Mouse (Mus musculus) layer of hippocampus, postnatal 10 days (tissue): ENCODE measurements around the gene Bmpr1b. TPM values are rescaled to one million over a fixed set of nuclear protein-coding genes. Genes with fewer than 3 reads are reported as not detected.

Experiments used
- DNase-seq, 2 experiments: peaks; one replicate each; pipeline ENCODE4 v3.0.0; 2021; ENCODE audit warnings: low spot score in 2 of 2
- total RNA-seq, 2 experiments: library from RNA; stranded (reverse); gene quantifications; 2 replicates each; pipeline ENCODE4 v1.2.3; 2021

Gene Bmpr1b
- total RNA-seq, 2 experiments from 2014 or later, result 13.0 to 13.7 TPM

DNA sequence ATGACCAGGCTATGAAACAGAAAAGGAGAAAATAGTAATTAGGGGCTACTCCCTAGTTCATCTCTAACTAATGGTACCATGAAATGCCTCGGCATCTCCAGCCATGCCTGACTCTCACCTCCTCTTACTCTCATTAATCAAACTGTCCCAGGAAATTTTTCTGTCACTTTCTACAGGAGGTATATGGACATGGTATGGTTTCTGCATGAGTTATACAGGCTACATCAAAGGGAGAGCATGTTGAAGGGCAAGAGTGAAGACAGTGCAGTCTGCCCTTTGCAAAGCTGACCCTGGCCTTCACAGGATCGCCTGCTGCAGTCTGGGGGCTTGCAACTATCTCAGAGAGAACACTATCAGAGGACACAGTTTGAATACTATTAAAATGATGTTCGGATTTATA, 254.6 kb downstream of the Bmpr1b start:
- no peak for DNase-seq

DNA sequence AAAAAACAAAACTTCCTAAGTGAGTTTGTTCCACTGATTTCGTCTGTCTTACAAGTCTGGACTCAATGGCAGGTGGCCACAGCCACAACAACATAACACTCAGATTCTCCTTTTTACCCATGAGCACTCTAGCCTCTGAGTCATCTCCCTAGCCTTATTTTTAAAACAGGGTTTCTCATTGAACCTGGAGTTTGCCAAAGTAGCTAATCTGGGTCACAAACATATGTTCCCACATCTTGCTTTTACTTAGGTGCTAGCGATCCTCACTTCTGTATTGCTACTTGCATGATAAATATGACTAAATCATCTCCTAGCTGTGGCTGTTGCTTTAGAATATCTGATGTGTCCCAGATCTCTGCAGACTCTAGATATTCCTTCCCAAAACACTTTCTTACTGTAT, 260.1 kb downstream of the Bmpr1b start:
- no peak for DNase-seq

DNA sequence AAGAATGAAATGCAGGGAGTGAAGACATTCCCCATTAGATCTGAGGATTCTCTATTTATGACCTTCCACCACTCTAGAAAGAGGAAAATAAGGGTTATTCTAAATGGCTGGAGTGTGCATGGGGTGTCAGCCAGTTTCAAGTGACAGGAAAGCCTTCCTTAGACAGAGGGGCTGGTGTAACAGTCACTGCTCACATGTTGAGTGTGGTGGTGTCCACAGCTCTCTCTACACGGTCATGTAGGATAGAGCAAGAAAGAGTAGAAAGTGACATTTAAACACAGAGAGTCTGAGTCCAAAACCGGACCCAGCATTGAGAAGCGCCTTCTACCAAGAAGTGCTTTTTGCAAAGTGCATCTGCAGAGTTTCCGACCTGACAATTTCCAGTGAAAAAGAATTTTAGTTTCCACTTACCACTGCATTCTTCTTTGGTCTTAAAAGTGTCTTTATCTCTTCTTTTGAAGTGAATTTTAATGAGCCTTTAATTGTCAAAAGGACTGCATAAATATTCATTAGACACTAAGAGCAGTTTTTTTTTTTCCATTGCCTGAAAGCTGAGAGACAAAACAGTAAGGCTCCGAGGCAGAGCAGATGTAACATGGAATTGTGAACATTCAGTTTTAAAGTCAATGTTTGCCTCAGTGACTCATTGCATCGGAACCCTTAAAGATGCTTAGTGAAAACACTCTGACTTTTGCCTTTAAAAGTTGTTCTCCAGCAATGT, 263.2 kb downstream of the Bmpr1b start:
- DNase-seq, result no peak

DNA sequence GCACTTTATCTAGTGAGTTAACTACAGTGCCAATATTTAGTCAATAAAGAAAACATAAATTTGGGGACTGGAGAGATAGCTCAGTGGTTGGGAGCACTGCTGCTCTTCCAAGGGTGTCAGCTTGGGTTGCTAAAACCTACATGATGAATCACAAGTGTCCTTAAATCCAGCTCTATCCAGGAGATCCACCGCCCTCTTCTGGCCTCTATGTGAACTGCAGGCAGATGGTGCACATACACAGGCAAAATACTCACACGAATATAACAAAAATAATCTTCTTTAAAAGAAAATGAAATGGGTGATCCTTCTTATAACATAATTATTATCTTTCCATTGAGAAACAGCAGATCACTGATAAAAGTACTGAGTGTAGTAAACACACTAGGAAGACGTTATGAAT, 268.9 kb downstream of the Bmpr1b start:
- DNase-seq, result no peak

DNA sequence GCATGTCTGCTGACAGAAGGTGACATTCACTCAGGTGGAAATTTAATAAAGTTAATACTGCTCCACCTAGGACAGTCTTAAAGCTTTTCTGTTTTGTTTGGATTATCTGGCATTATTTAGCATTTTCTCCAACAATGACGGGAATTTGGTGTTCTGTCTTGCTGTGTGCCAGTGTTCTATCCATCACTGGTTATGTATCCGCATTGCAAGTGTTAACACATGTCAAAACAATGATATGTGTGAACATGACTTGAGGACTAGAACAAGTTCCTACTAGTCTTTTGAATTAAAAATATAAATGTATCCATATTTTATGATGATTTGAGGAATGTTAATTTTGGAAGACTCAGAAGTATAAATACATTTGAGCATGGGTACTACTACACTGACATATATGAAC, 269.7 kb downstream of the Bmpr1b start:
- no peak for DNase-seq

DNA sequence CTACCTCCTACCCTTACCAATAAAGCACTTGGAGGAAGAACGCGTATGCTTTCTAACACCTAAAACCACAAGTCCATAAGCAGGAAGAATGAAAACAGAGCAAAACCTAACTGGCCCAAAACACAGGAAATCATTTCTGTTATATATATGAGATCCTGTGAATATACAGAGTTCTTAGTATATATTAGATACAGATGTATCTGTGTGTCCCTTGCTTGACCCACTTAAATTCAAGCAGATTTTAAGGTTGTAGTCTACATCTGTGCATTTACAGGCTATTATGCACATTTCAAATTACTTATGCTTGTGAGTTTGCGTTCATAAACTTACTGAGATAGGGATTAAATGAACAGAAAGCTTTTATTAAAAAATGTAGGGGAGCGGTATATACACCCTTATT, 271.5 kb downstream of the Bmpr1b start:
- DNase-seq, result no peak

DNA sequence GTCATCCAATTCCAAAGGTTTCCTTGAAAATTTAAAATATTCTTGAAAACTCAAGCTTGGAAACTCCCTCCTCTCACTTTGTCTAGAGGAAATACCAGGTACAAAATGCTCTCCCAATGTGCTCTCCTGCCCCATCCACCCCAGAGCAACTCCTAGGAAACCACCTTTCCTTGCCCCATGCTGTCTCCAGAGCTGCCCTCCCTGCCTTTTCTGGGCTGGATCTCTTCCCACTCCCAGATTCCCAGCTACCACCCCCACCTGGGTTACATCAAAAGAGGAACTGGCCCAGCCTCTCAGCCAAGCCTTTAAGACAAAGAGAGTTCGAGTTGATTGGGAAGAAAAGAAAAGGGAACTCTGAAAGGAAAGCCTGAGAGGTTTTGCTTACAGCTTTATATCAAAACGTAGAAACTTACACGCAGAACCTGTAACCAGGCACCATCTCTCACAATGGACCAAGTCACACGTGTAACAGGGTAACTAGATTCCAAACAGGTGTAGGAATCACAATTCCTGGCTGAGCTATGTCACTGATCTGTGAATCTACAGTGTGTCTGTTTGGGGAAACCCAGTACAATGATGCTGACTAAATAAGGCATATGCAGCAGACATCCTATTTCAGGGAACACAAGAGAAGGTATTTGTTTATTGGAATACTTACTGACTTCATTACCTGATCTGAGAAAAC, 272.2 kb downstream of the Bmpr1b start:
- DNase-seq, result no peak

DNA sequence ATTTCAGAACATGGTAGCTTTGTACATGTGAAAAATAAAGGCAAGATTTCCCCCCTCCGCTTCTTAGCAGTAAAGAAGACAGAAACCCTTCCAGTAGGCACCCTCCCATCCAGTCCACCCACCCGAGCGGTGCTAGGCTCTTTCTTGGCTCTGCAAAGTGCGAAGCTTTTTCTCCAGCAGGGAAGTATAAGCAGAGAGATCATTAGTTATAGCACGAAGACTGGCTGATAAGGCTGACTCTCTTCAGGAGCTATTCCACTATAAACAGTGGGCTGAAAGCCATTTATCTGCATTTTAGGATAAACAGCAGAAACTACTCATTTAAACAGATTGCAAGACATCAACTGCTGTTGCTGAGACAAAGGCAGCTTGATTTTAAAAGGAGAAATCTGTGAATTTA, 274.1 kb downstream of the Bmpr1b start:
- no peak for DNase-seq

DNA sequence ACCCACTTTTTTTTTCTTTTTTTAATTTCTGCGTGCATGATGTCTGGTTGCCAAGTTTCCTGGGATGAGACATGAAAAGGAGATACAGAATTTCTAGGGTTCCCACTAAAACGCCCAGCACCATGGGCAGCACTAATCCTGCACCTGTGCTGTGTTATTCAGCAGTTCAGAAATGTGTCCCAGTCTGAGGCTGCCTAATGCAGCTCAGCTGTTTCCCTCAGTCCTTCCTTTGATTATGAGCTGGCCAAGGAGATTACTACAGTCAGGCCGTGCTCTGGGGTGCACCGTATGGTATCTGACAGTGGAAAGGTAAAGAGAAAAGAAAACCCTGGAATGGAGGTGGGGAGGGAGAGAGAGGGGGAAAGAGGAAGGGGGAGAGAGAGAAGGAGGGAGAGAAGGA, 278.6 kb downstream of the Bmpr1b start:
- no peak for DNase-seq

DNA sequence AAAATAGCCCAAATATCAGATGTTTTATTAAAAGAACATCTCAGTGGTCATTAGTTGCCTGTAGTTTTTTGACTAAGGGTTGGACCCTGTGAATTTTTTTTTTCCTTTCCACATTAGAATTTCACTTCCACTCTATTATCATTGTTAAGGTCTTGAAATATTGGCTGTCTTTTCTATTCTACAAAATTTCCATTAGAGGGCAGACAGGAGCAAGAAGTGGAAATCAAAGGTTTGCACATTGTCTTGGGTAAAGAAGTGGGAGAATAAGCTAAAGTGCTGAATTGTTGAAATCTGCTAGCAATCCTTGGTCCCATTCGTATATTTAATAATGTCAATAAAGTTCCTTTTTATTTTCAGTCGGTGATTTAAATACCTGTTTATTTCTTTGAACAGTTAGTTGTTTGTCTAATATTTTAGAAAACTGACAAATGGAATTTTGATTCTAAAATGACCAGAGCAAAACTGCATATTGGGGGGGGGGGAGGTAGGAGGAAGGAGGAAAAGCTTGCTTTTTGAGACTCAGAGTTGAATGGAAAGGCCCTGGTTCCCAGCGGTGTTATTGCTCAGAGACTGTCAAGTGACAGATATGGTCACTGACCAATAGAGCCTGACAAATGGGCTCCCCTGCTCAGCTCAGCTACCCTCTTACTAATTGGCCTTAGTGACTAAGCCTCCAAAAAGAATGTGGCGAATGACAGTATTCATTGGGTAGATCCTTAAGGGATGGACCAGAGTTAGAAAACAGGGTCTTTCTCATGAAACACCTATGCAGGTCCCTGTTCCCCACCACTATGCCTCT, 281.6 kb downstream of the Bmpr1b start:
- DNase-seq, result no peak

DNA sequence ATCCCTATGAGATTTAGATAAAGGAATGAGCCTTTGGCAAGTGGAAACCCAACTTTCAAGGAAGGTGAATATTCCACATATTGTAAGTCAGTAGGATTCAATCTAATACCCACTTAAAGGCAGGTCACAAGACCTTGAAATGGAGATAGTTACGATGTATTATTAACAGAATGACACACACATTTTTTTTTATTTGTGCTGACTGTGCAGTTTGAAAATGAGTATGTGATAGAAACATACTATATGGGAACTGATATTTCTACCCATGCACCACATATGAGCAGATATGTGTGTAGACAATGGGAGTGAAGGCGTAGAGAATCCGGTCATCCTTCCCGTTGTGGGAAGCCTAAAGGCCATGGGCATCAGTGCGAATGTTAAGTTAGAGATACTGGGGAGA, 285.0 kb downstream of the Bmpr1b start:
- no peak for DNase-seq

DNA sequence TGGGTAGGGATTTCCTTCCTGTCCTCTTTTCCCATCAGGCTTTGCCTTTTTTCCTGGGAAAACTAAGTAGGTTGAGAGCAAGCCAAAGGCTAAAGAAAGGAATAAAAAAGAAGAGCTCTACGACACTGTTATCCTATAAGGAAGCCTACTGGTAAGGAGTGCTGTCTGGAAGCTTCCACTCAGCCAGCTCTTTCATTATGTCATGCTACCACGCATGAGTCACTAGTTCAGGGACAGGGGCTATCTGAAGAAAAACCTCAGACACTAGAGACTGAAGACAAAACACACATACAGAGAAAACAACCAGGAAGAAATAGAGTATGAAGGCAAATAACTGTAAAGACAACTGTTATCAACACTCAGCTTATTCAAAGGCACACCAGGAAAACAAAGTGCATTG, 286.7 kb downstream of the Bmpr1b start:
- no peak for DNase-seq

DNA sequence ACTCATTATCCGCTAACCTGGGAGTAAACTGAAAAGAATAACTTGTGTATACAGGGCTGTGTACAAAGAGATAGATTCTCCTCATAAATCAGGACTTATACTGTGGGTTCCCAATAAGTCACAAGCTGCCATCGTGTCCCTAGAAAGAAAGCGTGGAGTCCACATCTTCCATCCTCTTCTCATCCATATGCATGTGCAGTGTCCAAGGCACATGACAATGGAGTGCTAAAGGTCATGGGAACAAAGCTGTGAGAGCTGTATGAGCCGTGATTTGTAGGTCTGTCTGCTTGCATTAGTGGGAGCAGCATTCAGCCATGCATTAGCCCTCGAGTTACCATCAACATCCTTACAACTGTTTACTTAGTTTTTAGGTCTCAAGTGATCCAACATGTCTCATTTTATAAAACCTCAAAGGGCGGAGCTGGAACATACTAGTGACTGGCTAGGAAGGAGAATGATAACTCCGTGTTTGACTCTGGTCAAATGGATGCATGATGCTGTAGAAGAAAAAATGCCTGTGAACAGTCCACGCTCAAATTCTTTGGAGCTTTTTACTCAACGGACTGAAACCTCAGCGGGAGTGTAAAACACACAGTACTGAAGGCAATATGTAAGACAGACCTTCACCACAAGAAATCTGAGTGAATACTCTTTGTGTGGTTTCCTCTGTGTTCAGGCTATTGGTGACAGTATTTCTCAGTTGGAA, 296.7 kb downstream of the Bmpr1b start:
- no peak for DNase-seq

DNA sequence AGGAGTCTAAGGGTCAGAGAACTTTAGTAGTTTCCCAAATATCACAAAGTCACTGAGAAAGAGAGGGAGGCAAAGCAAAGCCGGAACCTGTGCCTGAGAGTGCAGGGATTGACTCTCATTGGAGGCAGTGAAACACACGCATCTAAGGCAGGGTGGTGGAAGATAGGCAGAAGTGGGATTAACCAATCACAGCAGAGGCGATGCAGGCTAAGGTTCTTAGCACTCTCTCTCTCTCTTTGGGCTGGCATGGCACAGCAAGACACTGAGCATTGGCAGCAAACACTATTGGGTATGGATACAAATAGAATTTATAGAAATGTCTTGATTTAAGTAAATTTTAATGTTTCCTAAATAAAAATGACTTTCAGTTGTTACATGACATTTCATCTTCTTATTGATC, 297.4 kb downstream of the Bmpr1b start:
- no peak for DNase-seq

DNA sequence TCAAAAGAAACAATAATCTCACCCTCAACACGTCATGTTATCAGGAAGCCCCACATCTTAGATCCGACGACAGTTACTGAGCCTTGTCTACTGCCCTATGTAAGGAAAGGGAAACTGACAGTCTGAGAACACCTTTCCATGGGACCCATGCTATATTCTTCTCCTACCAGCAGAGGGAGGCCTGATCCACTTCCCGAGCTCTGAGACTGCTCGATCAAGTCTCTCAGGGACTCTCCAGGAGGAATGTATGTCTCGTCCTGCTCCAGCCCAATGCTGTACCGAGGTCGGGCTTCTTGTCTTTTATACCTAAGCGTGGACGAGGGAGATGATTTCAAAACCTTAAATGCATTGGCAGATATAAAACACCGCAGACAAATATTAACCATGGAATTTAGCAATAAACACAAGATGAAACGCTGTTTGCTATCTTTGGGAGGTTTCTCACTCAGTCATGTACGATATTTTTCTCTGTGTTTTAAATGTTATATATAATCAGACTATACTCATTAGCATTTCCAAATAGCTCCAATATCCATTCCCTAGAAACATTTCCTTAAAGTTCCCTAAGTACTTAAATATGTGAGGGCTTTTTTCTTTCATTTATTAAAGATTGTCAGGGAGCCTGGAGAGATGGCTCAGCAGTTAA, 306.3 kb downstream of the Bmpr1b start:
- peak; percentile 51 to 66 for DNase-seq

DNA sequence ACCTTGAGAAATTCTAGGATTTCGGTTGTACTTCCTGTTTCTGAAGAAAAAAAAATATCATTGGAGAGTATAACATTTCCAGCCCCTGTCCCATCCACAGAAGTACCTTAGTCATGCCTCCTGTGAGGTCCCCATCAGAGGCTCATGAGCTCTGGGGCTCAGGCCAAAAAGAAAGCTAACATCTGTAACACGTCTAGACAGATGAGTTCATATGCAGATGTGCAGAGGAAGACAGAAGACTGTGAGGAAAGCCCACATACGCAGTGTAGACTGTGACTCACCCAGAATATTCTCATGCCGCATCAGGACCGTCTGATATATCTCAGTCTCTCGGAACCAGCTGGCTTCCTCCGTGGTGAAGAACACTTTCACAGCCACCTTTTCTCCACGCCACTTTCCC, 312.1 kb downstream of the Bmpr1b start:
- DNase-seq, result no peak

DNA sequence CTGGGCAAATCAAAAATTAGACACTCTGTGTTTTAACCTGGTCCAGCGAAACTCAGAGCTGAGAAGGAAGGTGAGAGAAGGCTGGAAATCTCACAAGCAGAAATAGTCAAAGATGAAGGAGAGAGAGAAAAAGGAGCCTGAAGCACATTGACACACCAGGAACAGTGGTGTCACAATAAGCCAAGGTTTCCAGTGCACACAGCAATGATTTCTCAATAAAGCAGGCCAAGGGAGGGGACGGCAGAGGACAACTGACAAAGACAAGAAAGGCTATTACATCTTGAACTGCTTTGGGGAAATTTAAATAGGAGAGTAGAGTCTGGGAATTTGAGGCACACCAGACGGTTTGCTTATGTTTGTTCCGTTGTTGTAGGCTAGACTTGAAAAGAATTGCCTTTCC, 314.9 kb downstream of the Bmpr1b start:
- no peak for DNase-seq

DNA sequence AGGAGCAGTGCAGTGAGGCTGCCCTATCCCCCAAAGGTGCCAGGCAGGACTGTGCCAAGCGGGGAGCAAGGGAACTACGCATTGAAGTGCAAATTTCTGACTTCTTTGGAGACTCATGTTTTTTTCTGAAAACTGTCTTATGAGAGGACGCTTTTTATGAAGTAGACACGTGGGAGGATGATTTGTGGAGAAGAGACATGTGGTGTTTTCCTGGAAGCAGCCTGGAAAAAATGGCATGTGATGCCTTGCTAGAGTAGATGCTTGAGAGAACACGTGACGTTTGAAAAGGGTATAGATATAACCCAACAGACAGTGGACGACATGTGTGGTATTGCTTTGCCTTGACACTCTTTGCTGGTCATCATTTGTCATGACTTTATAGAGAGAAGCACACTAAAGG, 319.1 kb downstream of the Bmpr1b start:
- DNase-seq, result no peak

DNA sequence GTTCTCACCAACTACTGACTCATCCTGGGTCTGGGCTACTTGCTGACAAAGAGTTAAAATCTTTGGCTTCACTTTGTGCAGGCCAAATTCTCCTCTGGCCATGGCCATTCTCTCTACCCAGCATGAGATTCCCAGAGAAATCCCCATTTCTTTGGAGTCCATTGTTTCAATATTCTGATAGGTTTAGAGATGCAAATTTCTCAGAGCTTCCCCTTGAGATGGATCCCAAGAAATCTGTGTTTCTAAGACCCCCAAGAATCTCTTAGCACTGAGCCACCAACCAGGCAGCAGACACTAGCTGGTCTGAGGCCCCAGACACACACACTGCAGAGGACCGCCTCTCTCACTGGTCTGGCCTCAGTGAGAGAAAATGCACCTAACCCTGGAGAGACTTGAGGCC, 320.0 kb downstream of the Bmpr1b start:
- no peak for DNase-seq

DNA sequence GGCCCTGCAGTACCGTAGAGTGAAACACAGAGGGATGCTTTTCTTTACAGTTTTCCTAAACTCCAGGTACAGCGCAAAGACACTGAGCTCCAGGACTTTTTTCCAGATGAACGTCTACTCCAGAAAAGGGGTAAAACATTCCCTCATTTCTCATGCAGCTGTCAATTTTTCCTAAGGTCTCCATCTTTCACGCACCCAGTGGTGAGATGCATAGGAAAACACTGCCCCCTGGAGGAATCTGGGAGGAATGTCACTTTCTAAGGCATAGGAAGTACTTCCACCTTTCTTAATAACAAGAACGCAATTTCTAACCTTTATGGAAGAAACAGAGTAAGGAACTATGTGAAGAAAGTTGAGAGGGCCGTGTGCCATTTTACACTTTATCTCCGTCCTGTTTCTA, 330.4 kb downstream of the Bmpr1b start:
- peak in 1 of 2 experiments; percentile 48 for DNase-seq

DNA sequence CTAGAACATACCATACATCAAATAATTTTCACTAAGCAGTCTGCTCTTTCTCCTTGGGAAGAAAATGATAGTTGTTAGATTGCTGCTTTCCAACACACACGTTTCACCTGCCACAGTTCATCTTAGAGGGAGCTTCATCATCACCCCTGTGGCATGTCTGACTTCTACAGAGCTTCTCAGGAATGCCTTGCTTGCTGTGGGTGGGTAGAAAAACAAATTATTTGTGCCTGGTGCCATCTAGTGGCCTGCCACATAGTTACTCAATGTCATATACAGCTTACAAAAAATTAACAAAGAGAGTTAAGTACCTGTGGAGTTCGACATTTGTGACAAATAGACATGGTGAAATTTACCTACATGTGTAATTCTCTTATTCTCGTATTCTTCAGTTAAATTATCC, 338.1 kb downstream of the Bmpr1b start:
- peak; percentile 75 to 84 for DNase-seq
